Mouse (Mus musculus) olfactory bulb, adult 2 months (tissue): ENCODE results near the gene Ntng1.

Source experiments
- CTCF ChIP-seq: fragments of 200-500 bp; IDR thresholded peaks from 2 replicates; pipeline ENCODE4 v1.5.1; 2012; ENCODE audit warnings: low read depth, mild to moderate bottlenecking, low read length, moderate library complexity; ENCODE audit not compliant: insufficient read depth
- POLR2A ChIP-seq: fragments of 200-500 bp; IDR thresholded peaks from 2 replicates; pipeline ENCODE4 v1.6.1; 2012; ENCODE audit warnings: mild to moderate bottlenecking, low read depth, low read length, moderate library complexity; ENCODE audit not compliant: insufficient read depth

- TF ChIP-seq POLR2A (no peak), CTCF (no peak)
These were observed 411.3 kb downstream of the Ntng1 start for GRCm38 (mm10) chr3:109732327-109733182.
